Mouse (Mus musculus) midbrain, embryonic 10.5 days (tissue): ENCODE data around the gene Zmynd8. TPM values are rescaled to one million over a fixed set of nuclear protein-coding genes. Genes with fewer than 3 reads are reported as not detected.
A peak's percentile ranks its signal among the peaks of the same experiment; 100 is the strongest.

ENCODE experiments used
- DNase-seq: peaks from one replicate; pipeline ENCODE4 v3.0.0-alpha.2; 2017; ENCODE audit warnings: low spot score
- H3K27ac ChIP-seq: fragments of 300-500 bp; sonication (generic); replicated peaks from 2 replicates; pipeline ENCODE4 v1.5.1; 2016; ENCODE audit warnings: mild to moderate bottlenecking
- H3K27me3 ChIP-seq: fragments of 300-500 bp; sonication (generic); 2 replicates; pipeline ENCODE4 v1.6.1; 2016; ENCODE audit warnings: low read depth, mild to moderate bottlenecking; ENCODE audit not compliant: poor library complexity, severe bottlenecking
- H3K36me3 ChIP-seq: fragments of 300-500 bp; sonication (generic); 2 replicates; pipeline ENCODE4 v1.6.1; 2016; ENCODE audit warnings: mild to moderate bottlenecking, moderate library complexity
- H3K4me1 ChIP-seq: fragments of 300-500 bp; sonication (generic); 2 replicates; pipeline ENCODE4 v1.6.1; 2016
- H3K4me3 ChIP-seq: fragments of 300-500 bp; sonication (generic); 2 replicates; pipeline ENCODE4 v1.5.1; 2016; ENCODE audit warnings: mild to moderate bottlenecking, moderate library complexity
- H3K9me3 ChIP-seq: fragments of 300-500 bp; sonication (generic); replicated peaks from 2 replicates; pipeline ENCODE4 v1.6.1; 2016; ENCODE audit warnings: mild to moderate bottlenecking
- WGBS: fragments of 180-500 bp; shearing (Covaris S2); methylation state at CpG from one replicate; pipeline ENCODE4 v1.1.7; 2016; 5-methylcytosine and 5-hydroxymethylcytosine counted together
- polyA plus RNA-seq: library from polyadenylated mRNA; unstranded; fragments of >200 nt; fragmentation: Nextera tagmentation; extraction: Ambion mirVana; gene quantifications from 2 replicates; pipeline ENCODE4 v1.2.1, GENCODE M21; 2016

Gene Zmynd8
- polyA plus RNA-seq, 1 experiment from 2014 or later: 61.4 TPM

DNA sequence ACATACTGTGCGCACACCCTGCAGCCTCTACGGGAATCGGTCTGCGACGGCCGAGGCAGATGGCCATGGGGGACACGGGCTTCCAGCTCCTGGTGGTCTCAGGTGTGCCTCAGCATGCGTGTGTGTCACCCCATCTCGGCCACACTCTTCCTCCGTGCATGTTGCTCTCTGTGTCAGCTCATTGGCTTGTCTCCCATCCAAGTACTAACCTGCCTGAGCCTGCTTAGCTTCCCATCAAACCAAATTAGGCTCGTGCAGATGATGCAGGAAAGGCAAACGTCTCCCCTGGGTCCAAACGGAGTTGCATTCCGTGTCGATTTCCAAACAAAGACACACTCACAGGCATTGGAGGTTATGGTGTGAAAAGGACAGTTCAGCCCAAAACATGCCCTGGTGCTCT is 141.0 kb downstream of the Zmynd8 start:
- H3K9me3 ChIP-seq: no peaks in the 10 kb centered on the region
- H3K27ac ChIP-seq: peak overlapping the region; percentile 68
- H3K27me3 ChIP-seq: no peaks in the 10 kb centered on the region
- H3K4me3 ChIP-seq: no peak overlapping the region
- 0 out of 2 replicates have a peak, but pooled peaks cover 3% of the 10 kb centered on the region for H3K36me3 ChIP-seq
- peaks cover 27% of the 10 kb centered on the region for H3K4me1 ChIP-seq
- DNase-seq: no peak
- 79% methylated on average over 15 of the region's 15 CpGs for WGBS

DNA sequence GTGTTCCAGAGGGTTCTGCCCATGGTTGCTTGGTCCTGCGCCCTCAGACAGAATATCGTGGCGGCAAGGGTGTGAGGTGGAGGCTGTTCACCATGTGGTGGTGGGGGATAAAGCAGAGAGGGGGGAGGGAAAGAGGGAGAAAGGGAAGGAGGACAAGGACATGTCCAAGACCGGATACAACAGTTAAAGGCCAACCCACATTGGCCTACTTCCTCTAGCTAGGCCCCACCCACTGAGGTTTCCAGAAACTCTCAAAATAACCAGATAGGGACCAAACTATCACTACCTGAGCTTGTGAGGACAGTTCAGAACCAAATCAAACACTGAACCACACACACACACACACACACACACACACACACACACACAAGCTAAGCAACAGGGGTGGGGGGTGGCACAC is 146.1 kb downstream of the Zmynd8 start:
- no peaks in the 10 kb centered on the region for H3K9me3 ChIP-seq
- peaks cover 21% of the 10 kb centered on the region for H3K27me3 ChIP-seq
- H3K27ac ChIP-seq: peak overlapping the region; percentile 9; the same call in 1 of the 2 replicates
- peaks cover 22% of the 10 kb centered on the region for H3K4me1 ChIP-seq
- 0 out of 2 replicates have a peak, but pooled peaks cover 3% of the 10 kb centered on the region for H3K36me3 ChIP-seq
- no peak for DNase-seq
- no peak overlapping the region for H3K4me3 ChIP-seq
- WGBS: 82% methylated on average over 4 of the region's 4 CpGs

DNA sequence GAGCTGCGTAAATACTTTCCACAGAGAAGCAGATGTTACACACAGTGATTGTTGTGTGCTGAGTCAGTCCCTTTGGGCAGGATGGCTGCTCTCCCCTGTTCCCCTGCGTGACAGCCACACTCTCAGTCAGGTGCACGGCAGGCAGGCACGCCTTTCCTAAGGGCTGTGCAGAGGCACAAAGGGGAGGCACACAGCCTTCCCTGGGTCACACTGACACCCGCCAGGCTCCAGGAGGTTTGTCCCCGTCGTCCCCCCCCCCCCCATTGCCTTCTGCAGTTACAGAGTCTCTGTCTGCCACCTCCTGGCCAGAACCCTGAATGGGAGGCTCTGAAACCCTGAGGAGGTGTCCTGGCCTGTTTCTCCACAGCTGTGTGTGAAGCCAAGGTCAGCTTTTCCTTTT is 147.7 kb downstream of the Zmynd8 start:
- no peak overlapping the region for H3K4me3 ChIP-seq
- DNase-seq: peak; percentile 48
- WGBS: 27% methylated on average over 7 of the region's 7 CpGs
- H3K27me3 ChIP-seq: peaks cover 33% of the 10 kb centered on the region
- H3K27ac ChIP-seq: no peak overlapping the region; the same call in 1 of the 2 replicates
- H3K9me3 ChIP-seq: no peaks in the 10 kb centered on the region
- H3K4me1 ChIP-seq: peaks cover 24% of the 10 kb centered on the region
- H3K36me3 ChIP-seq: no peaks in the 10 kb centered on the region

DNA sequence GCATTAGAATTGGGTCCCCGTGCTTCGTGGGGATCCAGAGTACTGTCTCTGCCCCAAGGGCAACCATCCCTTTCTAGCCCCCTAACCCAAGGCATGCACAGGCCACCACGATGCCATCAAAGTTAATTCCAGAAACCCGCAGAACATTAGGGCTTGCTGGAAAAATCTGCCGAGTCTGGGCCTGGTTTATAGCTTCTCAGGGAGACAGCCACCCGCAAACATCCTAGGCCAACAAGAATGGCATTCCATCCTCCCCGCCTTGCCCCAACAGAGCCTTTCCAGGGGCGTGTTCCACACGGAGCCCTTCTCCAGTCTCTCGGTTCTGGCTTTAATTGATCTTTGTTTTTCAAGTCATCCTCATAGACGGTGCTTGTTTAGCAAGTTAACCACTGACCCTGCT is 150.4 kb downstream of the Zmynd8 start:
- Histone ChIP-seq H3K4me1 (peaks cover 42% of the 10 kb centered on the region), H3K9me3 (no peaks in the 10 kb centered on the region), H3K27ac (no peak overlapping the region; the same call in 1 of the 2 replicates), H3K4me3 (no peak overlapping the region), H3K36me3 (no peaks in the 10 kb centered on the region), H3K27me3 (peaks cover 56% of the 10 kb centered on the region)
- no peak for DNase-seq
- 8% methylated on average over 11 of the region's 11 CpGs for WGBS

GRCm38 (mm10) chr2:165747975-165748374 is 150.8 kb downstream of the Zmynd8 start:
- H3K4me3 ChIP-seq: no peak overlapping the region
- H3K9me3 ChIP-seq: no peaks in the 10 kb centered on the region
- WGBS: 46% methylated on average over 7 of the region's 7 CpGs
- peaks cover 60% of the 10 kb centered on the region for H3K27me3 ChIP-seq
- no peaks in the 10 kb centered on the region for H3K36me3 ChIP-seq
- peaks cover 42% of the 10 kb centered on the region for H3K4me1 ChIP-seq
- H3K27ac ChIP-seq: no peak overlapping the region
- DNase-seq: no peak

GRCm38 (mm10) chr2:165745306-165746098 is 153.3 kb downstream of the Zmynd8 start:
- no peaks in the 10 kb centered on the region for H3K36me3 ChIP-seq
- 43% methylated on average over 18 of the region's 18 CpGs for WGBS
- no peak for DNase-seq
- peaks cover 75% of the 10 kb centered on the region for H3K27me3 ChIP-seq
- H3K27ac ChIP-seq: peak overlapping the region; percentile 10; the same call in 1 of the 2 replicates
- no peak overlapping the region for H3K4me3 ChIP-seq
- peaks cover 61% of the 10 kb centered on the region for H3K4me1 ChIP-seq
- H3K9me3 ChIP-seq: no peaks in the 10 kb centered on the region

DNA sequence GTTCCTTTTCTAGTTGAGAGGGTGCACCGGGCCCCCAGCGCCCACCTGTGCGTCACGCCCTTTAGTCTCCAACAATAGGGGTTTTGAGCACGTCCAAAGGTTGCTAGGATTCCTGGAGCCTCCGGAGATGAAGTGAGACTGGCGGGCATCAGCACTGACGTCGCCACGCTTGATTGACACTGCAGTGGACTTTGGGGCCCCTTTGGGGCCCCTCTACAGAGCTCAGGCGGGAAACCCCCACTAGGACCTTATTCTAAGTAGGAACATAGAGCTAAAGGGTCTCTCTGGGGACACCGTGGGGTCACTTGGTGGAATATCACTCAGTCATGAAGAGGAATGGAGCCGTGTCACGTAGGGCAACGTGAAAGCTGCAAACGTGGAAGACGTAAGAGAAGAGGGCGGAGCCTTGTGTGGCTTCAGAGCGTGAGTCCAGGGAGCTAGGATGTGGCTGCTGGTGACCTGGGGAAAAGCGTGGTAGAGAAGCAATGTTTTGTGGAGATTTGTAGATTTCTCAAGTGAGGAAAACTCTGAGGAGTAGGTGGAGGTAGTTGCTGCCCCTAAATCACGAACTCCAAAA is 156.5 kb downstream of the Zmynd8 start:
- WGBS: 14% methylated on average over 21 of the region's 21 CpGs
- Histone ChIP-seq H3K4me1 (peaks cover 51% of the 10 kb centered on the region), H3K36me3 (no peaks in the 10 kb centered on the region), H3K27me3 (peaks cover 59% of the 10 kb centered on the region), H3K4me3 (peak overlapping the region; percentile 24), H3K9me3 (no peaks in the 10 kb centered on the region), H3K27ac (peak overlapping the region; percentile 73)
- DNase-seq: peak; percentile 37

- no peaks in the 10 kb centered on the region for H3K36me3 ChIP-seq
- peaks cover 51% of the 10 kb centered on the region for H3K4me1 ChIP-seq
- H3K27ac ChIP-seq: peak overlapping the region; percentile 73
- WGBS: 6% methylated on average over 11 of the region's 11 CpGs
- peak overlapping the region; percentile 24 for H3K4me3 ChIP-seq
- H3K27me3 ChIP-seq: peaks cover 52% of the 10 kb centered on the region
- no peak for DNase-seq
- H3K9me3 ChIP-seq: no peaks in the 10 kb centered on the region
These were observed 157.2 kb downstream of the Zmynd8 start for GRCm38 (mm10) chr2:165741526-165742050.

GRCm38 (mm10) chr2:165740982-165741381 is 157.8 kb downstream of the Zmynd8 start:
- WGBS: 6% methylated on average over 9 of the region's 9 CpGs
- peak; percentile 36 for DNase-seq

DNA sequence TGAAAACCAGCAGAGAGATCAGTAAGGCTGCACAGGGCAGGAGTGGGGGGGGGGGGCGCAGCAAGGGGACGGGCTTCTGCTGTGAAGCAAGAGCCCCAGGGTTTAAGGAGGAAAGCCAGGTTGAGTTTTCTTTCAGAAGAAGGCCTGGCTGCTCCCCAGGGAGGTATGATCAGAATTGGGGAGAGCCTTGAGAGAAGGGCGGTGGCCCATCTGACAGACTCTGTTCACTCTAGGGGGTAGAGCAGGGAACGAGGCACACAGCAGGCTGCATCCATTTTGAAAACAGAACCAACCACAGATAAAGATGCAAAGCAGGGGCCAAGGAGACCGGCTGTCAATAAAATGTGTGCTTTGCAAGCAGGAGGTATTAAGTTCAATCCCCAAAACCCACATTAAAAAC is 158.4 kb downstream of the Zmynd8 start:
- no peak overlapping the region for H3K4me3 ChIP-seq
- WGBS: 31% methylated on average over 4 of the region's 5 CpGs
- no peak for DNase-seq
- H3K27me3 ChIP-seq: peaks cover 41% of the 10 kb centered on the region
- peaks cover 41% of the 10 kb centered on the region for H3K4me1 ChIP-seq
- peak overlapping the region; percentile 28; the same call in 1 of the 2 replicates for H3K27ac ChIP-seq
- no peaks in the 10 kb centered on the region for H3K9me3 ChIP-seq
- no peaks in the 10 kb centered on the region for H3K36me3 ChIP-seq

More at GRCm38 (mm10) chr2:165740982-165741381, 157.8 kb downstream of the Zmynd8 start:
- Histone ChIP-seq H3K27me3 (peaks cover 47% of the 10 kb centered on the region), H3K4me1 (peaks cover 47% of the 10 kb centered on the region), H3K27ac (0 out of 2 replicates have a peak overlapping the region, but pooled peaks have one; percentile 39), H3K36me3 (no peaks in the 10 kb centered on the region), H3K4me3 (no peak overlapping the region), H3K9me3 (no peaks in the 10 kb centered on the region)

DNA sequence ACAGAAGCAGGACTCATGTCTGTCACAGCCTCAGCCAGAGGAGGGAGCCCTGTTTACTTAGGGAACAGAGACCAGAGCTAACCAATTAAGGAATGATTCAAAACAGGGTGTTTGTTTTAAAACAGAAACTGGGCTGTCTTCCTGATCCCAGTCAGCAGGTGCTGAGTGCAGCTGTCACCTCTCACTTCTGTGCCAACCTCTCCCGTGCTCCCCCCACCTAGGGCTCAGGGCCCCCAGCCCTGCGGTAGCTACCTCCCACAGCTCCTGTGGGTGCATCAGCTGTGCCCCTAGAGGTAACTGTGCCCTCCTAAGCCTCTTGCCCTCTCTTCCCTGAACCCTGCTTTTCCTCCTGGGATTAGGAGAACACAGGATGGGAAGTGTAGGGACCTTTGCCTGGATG is 162.5 kb downstream of the Zmynd8 start:
- no peaks in the 10 kb centered on the region; the same call in 1 of the 2 replicates for H3K9me3 ChIP-seq
- no peak for DNase-seq
- H3K36me3 ChIP-seq: 0 out of 2 replicates have a peak, but pooled peaks cover 3% of the 10 kb centered on the region
- peaks cover 14% of the 10 kb centered on the region for H3K4me1 ChIP-seq
- whole genome bisulfite sequencing: 58% methylated on average over 2 of the region's 2 CpGs
- H3K27me3 ChIP-seq: peaks cover 6% of the 10 kb centered on the region; the same call in 1 of the 2 replicates
- H3K4me3 ChIP-seq: no peak overlapping the region
- H3K27ac ChIP-seq: peak overlapping the region; percentile 28; the same call in 1 of the 2 replicates
